20 mouse cellular contexts compared by ENCODE assay signal in the genomic region with DNA sequence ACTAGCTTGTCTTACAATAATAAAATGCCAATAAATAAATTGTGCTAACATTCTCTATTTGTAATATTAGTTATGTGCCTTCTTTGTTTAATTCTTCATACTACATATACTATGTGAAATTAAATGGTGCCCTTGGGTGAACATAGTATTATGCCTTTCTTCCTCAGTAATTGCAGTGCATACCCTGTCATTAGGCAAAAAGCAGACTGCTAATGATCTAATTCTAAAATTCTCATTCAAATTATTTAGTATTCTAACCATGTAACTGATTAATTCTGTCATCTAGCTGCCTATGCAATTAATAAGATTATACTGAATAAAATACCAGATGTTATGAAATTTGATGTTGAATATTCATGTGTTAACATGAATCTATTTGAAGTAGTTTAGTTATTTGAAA.
DNase-seq lines count a peak whose midpoint lies in the region; ATAC-seq and TF ChIP-seq lines count a peak whose summit lies in the region.
"Had no signal": no experiment of that assay in that cellular context is flagged by ENCODE, and none has a peak within 500 bp of the region (broad histone marks: within the 10 kb centered on the region; RNA-seq: fewer than 3 reads in every experiment).

No protein-coding gene starts in this region.

- H3K9me3 ChIP-seq in forebrain, embryonic 13.5 days (replicated peaks) = no peaks in the 10 kb centered on the region
- H3K9me3 ChIP-seq in forebrain, embryonic 10.5 days = no peaks in the 10 kb centered on the region
- H3K9me3 ChIP-seq in midbrain, embryonic 14.5 days (ENCODE audit: control insufficient read depth, low read length) = no peaks in the 10 kb centered on the region
- H3K9me3 ChIP-seq in midbrain, embryonic 10.5 days (replicated peaks) = no peaks in the 10 kb centered on the region
- H3K9me3 ChIP-seq in forebrain, embryonic 15.5 days = no peaks in the 10 kb centered on the region
- H3K9me3 ChIP-seq: embryonic facial prominence, embryonic 15.5 days; heart, embryonic 12.5 days had no signal

- no peak overlapping the region for H3K27ac ChIP-seq in forebrain, embryonic 13.5 days
- H3K27ac ChIP-seq in forebrain, embryonic 10.5 days = no peak overlapping the region
- H3K27ac ChIP-seq in midbrain, embryonic 14.5 days (replicated peaks; ENCODE audit: low read depth, low read length) = no peak overlapping the region
- H3K27ac ChIP-seq in midbrain, embryonic 10.5 days (replicated peaks) = no peak overlapping the region
- no peak overlapping the region for H3K27ac ChIP-seq in forebrain, embryonic 15.5 days (replicated peaks)
- H3K27ac ChIP-seq: embryonic facial prominence, embryonic 15.5 days; gastrocnemius, adult 2 months had no signal

- ATAC-seq in forebrain, embryonic 13.5 days = peak; percentile 87
- no peak; the same call in 1 of the 2 replicates for ATAC-seq in midbrain, embryonic 14.5 days (ENCODE audit: low FRiP score, low TSS enrichment)
- ATAC-seq in forebrain, embryonic 15.5 days (replicated peaks) = peak; percentile 84
- ATAC-seq: inflammation-experienced regulatory T-cells, adult 6 months; intestine, postnatal 0 days had no signal

- no peak for TF ChIP-seq POLR2A in brain, embryonic 14.5 days (IDR thresholded peaks at IDR 0.05; ENCODE audit: borderline replicate concordance, extremely low read depth, insufficient read depth, insufficient read length, poor library complexity, severe bottlenecking)

- H3K9ac ChIP-seq in forebrain, embryonic 13.5 days = no peak overlapping the region
- no peak overlapping the region for H3K9ac ChIP-seq in midbrain, embryonic 14.5 days (replicated peaks; ENCODE audit: low read length)
- no peak overlapping the region for H3K9ac ChIP-seq in forebrain, embryonic 15.5 days (replicated peaks)
- H3K9ac ChIP-seq: embryonic facial prominence, embryonic 15.5 days; heart, embryonic 12.5 days had no signal

- H3K36me3 ChIP-seq in forebrain, embryonic 13.5 days (ENCODE audit: poor library complexity, severe bottlenecking) = no peaks in the 10 kb centered on the region
- H3K36me3 ChIP-seq in forebrain, embryonic 10.5 days (replicated peaks) = no peaks in the 10 kb centered on the region
- no peaks in the 10 kb centered on the region for H3K36me3 ChIP-seq in midbrain, embryonic 14.5 days (ENCODE audit: control insufficient read depth, insufficient read depth, low read length)
- no peaks in the 10 kb centered on the region for H3K36me3 ChIP-seq in midbrain, embryonic 10.5 days
- no peaks in the 10 kb centered on the region for H3K36me3 ChIP-seq in forebrain, embryonic 15.5 days
- H3K36me3 ChIP-seq: embryonic facial prominence, embryonic 15.5 days; heart, embryonic 12.5 days had no signal

- H3K4me3 ChIP-seq in forebrain, embryonic 13.5 days = no peak overlapping the region
- H3K4me3 ChIP-seq in forebrain, embryonic 10.5 days = no peak overlapping the region
- H3K4me3 ChIP-seq in midbrain, embryonic 14.5 days (replicated peaks; ENCODE audit: low read depth, low read length) = no peak overlapping the region
- H3K4me3 ChIP-seq in midbrain, embryonic 10.5 days = no peak overlapping the region
- H3K4me3 ChIP-seq in forebrain, embryonic 15.5 days = no peak overlapping the region
- H3K4me3 ChIP-seq: embryonic facial prominence, embryonic 15.5 days; erythroblast, embryonic 14.5 days; gastrocnemius, adult 2 months; heart, embryonic 12.5 days had no signal

- no peaks in the 10 kb centered on the region for H3K4me1 ChIP-seq in forebrain, embryonic 13.5 days
- H3K4me1 ChIP-seq in forebrain, embryonic 10.5 days = no peaks in the 10 kb centered on the region
- no peaks in the 10 kb centered on the region for H3K4me1 ChIP-seq in midbrain, embryonic 14.5 days (ENCODE audit: control insufficient read depth, insufficient read depth, low read length)
- H3K4me1 ChIP-seq in midbrain, embryonic 10.5 days = no peaks in the 10 kb centered on the region
- H3K4me1 ChIP-seq in forebrain, embryonic 15.5 days = no peaks in the 10 kb centered on the region
- H3K4me1 ChIP-seq: embryonic facial prominence, embryonic 15.5 days; heart, embryonic 12.5 days had no signal

- no peak for DNase-seq in forebrain, embryonic 10.5 days (ENCODE audit: extremely low spot score, low spot score)
- peak; percentile 11 for DNase-seq in midbrain, embryonic 14.5 days
- no peak for DNase-seq in midbrain, embryonic 10.5 days (ENCODE audit: low spot score)
- DNase-seq in brain, embryonic 14.5 days (ENCODE audit: low read depth) = peak; percentile 60
- DNase-seq in right cerebral cortex, postnatal 14 days = no peak
- no peak for DNase-seq in layer of hippocampus, postnatal 10 days (ENCODE audit: low spot score in 2 of 2)
- DNase-seq: adrenal gland, postnatal 14 days; cerebellum, adult 11 months; cerebellum, adult 8-10 months; cerebellum, postnatal 14 days; embryo, embryonic 11 days; gastrocnemius, adult 2 months; gastrocnemius, postnatal 25 days had no signal

- H3K4me2 ChIP-seq in forebrain, embryonic 13.5 days = no peak overlapping the region
- no peak overlapping the region for H3K4me2 ChIP-seq in midbrain, embryonic 14.5 days (ENCODE audit: low read length)
- no peak overlapping the region for H3K4me2 ChIP-seq in forebrain, embryonic 15.5 days (replicated peaks)
- H3K4me2 ChIP-seq: embryonic facial prominence, embryonic 15.5 days; heart, embryonic 12.5 days had no signal

- H3K27me3 ChIP-seq in forebrain, embryonic 13.5 days = no peaks in the 10 kb centered on the region
- no peaks in the 10 kb centered on the region for H3K27me3 ChIP-seq in forebrain, embryonic 10.5 days (ENCODE audit: poor library complexity, severe bottlenecking)
- H3K27me3 ChIP-seq in midbrain, embryonic 14.5 days (ENCODE audit: control insufficient read depth, insufficient read depth, low read length) = no peaks in the 10 kb centered on the region
- H3K27me3 ChIP-seq in midbrain, embryonic 10.5 days (ENCODE audit: low read depth, poor library complexity, severe bottlenecking) = no peaks in the 10 kb centered on the region
- no peaks in the 10 kb centered on the region for H3K27me3 ChIP-seq in forebrain, embryonic 15.5 days
- H3K27me3 ChIP-seq: embryonic facial prominence, embryonic 15.5 days; heart, embryonic 12.5 days had no signal

- TF ChIP-seq CTCF in brain, embryonic 14.5 days (IDR thresholded peaks at IDR 0.05; ENCODE audit: borderline replicate concordance, extremely low read depth, insufficient read depth, insufficient read length) = no peak

Comparison
In these comparisons a context has a peak if more than half of its experiments do, and no peak if none do; other contexts are left out.
1. DNase-seq: peak in midbrain, embryonic 14.5 days (single experiment) and brain, embryonic 14.5 days (single experiment); none in forebrain, embryonic 10.5 days (single experiment), midbrain, embryonic 10.5 days (single experiment), right cerebral cortex, postnatal 14 days (single experiment) and layer of hippocampus, postnatal 10 days (0 of 2).